Mouse (Mus musculus): ENCODE data around the gene D10Jhu81e. TPM values are rescaled to one million over a fixed set of nuclear protein-coding genes. Genes with fewer than 3 reads are reported as not detected.

Gene D10Jhu81e
- 20.8 and 23.9 TPM in 2 replicates for polyA plus RNA-seq (2015; fragmentation: Nextera tagmentation; extraction: Ambion mirVana)

- 1% methylated on average over 49 of the region's 50 CpGs for whole genome bisulfite sequencing (ENCODE audit: insufficient replicate concordance)
- ATAC-seq = peak; percentile 96
Measured at GRCm38 (mm10) chr10:78169281-78170042, at the start of gene D10Jhu81e. TSS of gene D10Jhu81e (minus strand) at chr10:78169782.

DNA sequence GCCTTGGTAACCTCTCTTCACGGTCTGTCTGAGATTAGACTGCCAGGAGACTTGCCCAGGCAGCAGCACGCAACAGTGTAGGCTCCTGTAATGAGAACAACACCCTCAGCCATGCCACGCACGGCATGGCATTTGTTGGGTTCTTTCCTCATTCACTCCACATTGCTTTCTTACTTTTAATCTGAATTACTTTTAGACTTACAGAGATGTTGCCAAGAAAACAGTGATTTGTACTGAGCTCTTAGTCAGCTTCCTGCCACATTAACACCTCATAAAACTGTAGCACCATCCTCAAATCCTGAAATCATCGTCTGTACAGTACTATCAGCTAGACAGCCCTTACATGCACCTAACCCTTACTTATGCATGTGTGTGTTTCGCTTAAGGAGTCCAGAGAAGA is 49.0 kb upstream of the D10Jhu81e start:
- Histone ChIP-seq H3K27ac (ENCODE audit: low read depth) (no peak overlapping the region), H3K4me2 (ENCODE audit: low read depth, low read length) (no peak overlapping the region), H3K9me3 (ENCODE audit: low read length) (no peaks in the 10 kb centered on the region), H3K9ac (replicated peaks) (no peak overlapping the region), H3K27me3 (ENCODE audit: insufficient read depth, low read length) (no peaks in the 10 kb centered on the region), H3K4me3 (ENCODE audit: low read depth, low read length) (no peak overlapping the region), H3K4me1 (ENCODE audit: insufficient read depth) (peaks cover 13% of the 10 kb centered on the region), H3K36me3 (replicated peaks; ENCODE audit: insufficient read depth, low read length) (peaks cover 85% of the 10 kb centered on the region)
- ATAC-seq (no peak), DNase-seq (no peak)
- WGBS (ENCODE audit: insufficient replicate concordance) = 85% methylated on average over 6 of the region's 6 CpGs
- no peak for TF ChIP-seq CTCF (IDR thresholded peaks at IDR 0.05; ENCODE audit: low read depth)
- TF ChIP-seq EP300 (IDR thresholded peaks at IDR 0.05; ENCODE audit: low read depth) = no peak

More at GRCm38 (mm10) chr10:78169281-78170042, at the start of gene D10Jhu81e:
- Histone ChIP-seq H3K4me2 (ENCODE audit: low read depth, low read length) (peak within 1 kb of the TSS; percentile 92), H3K27ac (ENCODE audit: low read depth) (peak within 1 kb of the TSS; percentile 77), H3K4me3 (ENCODE audit: low read depth, low read length) (peak within 1 kb of the TSS; percentile 79), H3K27me3 (ENCODE audit: insufficient read depth, low read length) (no peaks in the 10 kb centered on the region), H3K36me3 (replicated peaks; ENCODE audit: insufficient read depth, low read length) (peaks cover 47% of the 10 kb centered on the region), H3K4me1 (ENCODE audit: insufficient read depth) (peaks cover 22% of the 10 kb centered on the region), H3K9me3 (ENCODE audit: low read length) (no peaks in the 10 kb centered on the region), H3K9ac (replicated peaks) (peak within 1 kb of the TSS; percentile 82)
- peak; percentile 1; the same call in 1 of the 2 replicates for TF ChIP-seq CTCF (IDR thresholded peaks at IDR 0.05; ENCODE audit: low read depth)
- TF ChIP-seq EP300 (IDR thresholded peaks at IDR 0.05; ENCODE audit: low read depth) = no peak
- DNase-seq = peak; percentile 100

- DNase-seq (peak; percentile 74), ATAC-seq (peak; percentile 100)
- Histone ChIP-seq H3K4me1 (ENCODE audit: insufficient read depth) (peaks cover 13% of the 10 kb centered on the region), H3K4me3 (ENCODE audit: low read depth, low read length) (no peak overlapping the region), H3K9me3 (ENCODE audit: low read length) (no peaks in the 10 kb centered on the region), H3K4me2 (ENCODE audit: low read depth, low read length) (peak overlapping the region; percentile 41), H3K27ac (ENCODE audit: low read depth) (peak overlapping the region; percentile 74), H3K27me3 (ENCODE audit: insufficient read depth, low read length) (no peaks in the 10 kb centered on the region), H3K36me3 (replicated peaks; ENCODE audit: insufficient read depth, low read length) (peaks cover 82% of the 10 kb centered on the region), H3K9ac (replicated peaks) (no peak overlapping the region)
- WGBS (ENCODE audit: insufficient replicate concordance) = 53% methylated on average over 6 of the region's 6 CpGs
- TF ChIP-seq CTCF (IDR thresholded peaks at IDR 0.05; ENCODE audit: low read depth) (no peak), EP300 (IDR thresholded peaks at IDR 0.05; ENCODE audit: low read depth) (peak; percentile 55; the same call in 1 of the 2 replicates)
Measured at GRCm38 (mm10) chr10:78216376-78217083, 46.9 kb upstream of the D10Jhu81e start.

DNA sequence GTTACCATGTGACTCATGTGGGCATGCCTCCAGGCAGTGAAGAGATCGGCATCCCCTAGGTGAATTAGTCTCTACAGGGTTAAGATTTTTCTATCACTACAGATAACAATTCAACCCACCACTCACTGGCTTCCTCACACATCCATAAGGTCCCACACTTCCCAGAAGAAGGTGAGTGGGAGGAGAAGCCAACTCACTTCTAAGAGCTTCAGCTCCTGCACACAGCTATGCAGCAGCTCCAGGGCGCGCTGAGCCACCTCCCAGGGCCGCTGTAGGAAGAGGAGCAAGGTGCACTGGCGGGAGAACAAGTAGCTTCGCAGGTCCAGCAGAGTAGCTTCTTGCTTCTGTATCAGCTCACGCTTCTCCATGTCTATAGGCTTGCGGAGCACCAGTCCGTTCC is 44.8 kb upstream of the D10Jhu81e start:
- no peak for DNase-seq
- Histone ChIP-seq H3K27me3 (ENCODE audit: insufficient read depth, low read length) (no peaks in the 10 kb centered on the region), H3K36me3 (replicated peaks; ENCODE audit: insufficient read depth, low read length) (peaks cover 83% of the 10 kb centered on the region), H3K27ac (ENCODE audit: low read depth) (no peak overlapping the region), H3K4me1 (ENCODE audit: insufficient read depth) (peaks cover 13% of the 10 kb centered on the region), H3K4me3 (ENCODE audit: low read depth, low read length) (no peak overlapping the region), H3K4me2 (ENCODE audit: low read depth, low read length) (no peak overlapping the region), H3K9ac (replicated peaks) (no peak overlapping the region), H3K9me3 (ENCODE audit: low read length) (no peaks in the 10 kb centered on the region)
- TF ChIP-seq CTCF (IDR thresholded peaks at IDR 0.05; ENCODE audit: low read depth) (no peak), EP300 (IDR thresholded peaks at IDR 0.05; ENCODE audit: low read depth) (no peak)
- ATAC-seq = no peak
- WGBS (ENCODE audit: insufficient replicate concordance) = 94% methylated on average over 9 of the region's 9 CpGs

DNA sequence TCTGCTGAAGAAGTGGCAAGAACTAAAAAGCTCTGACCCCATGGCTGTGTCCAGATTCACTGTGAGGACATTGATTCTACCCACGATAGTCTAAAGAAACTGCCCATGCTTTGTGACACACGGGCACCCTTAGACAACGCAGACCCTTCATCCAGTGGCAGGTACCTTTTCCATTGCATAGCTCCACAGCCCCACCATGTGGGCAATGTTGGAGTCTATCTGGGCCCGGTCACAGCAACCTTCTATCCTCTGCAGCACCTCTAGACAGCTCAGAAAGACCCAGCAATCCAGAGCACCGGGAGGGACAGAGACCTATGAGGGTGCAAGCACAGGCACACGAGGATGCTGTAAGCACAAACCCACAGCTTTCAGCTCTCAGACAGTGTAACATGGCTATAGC is 41.7 kb upstream of the D10Jhu81e start:
- H3K4me1 ChIP-seq (ENCODE audit: insufficient read depth) = peaks cover 5% of the 10 kb centered on the region
- H3K9me3 ChIP-seq (ENCODE audit: low read length) = no peaks in the 10 kb centered on the region
- WGBS (ENCODE audit: insufficient replicate concordance) = 66% methylated on average over 6 of the region's 6 CpGs
- no peaks in the 10 kb centered on the region for H3K27me3 ChIP-seq (ENCODE audit: insufficient read depth, low read length)
- H3K4me3 ChIP-seq (ENCODE audit: low read depth, low read length) = no peak overlapping the region
- DNase-seq (peak; percentile 32), ATAC-seq (0 out of 2 replicates have a peak, but pooled peaks have one; percentile 14)
- H3K9ac ChIP-seq (replicated peaks) = no peak overlapping the region
- H3K27ac ChIP-seq (ENCODE audit: low read depth) = no peak overlapping the region
- peaks cover 86% of the 10 kb centered on the region for H3K36me3 ChIP-seq (replicated peaks; ENCODE audit: insufficient read depth, low read length)
- no peak overlapping the region for H3K4me2 ChIP-seq (ENCODE audit: low read depth, low read length)
- TF ChIP-seq CTCF (IDR thresholded peaks at IDR 0.05; ENCODE audit: low read depth) = peak; percentile 66
- TF ChIP-seq EP300 (IDR thresholded peaks at IDR 0.05; ENCODE audit: low read depth) = no peak

DNA sequence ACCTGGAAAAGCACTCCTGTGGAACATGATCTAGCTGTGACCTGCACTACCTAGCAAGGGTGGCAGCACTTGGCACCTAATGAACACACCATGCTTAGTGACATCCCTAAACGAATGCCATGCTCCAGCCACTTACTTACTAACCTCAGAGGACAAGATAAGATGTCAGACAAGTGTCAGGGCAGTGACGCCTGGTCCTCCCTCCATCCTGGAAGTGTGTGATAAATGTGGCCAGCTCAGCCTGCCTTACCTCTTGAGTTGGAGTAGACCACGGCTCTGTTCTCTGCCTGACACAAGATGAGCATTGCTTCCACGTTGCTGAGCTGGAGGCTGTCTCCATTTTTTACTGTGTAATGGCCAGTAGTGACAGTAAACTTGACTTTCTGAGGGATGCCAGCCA is 31.6 kb upstream of the D10Jhu81e start:
- Histone ChIP-seq H3K9ac (replicated peaks) (no peak overlapping the region), H3K9me3 (ENCODE audit: low read length) (no peaks in the 10 kb centered on the region), H3K36me3 (replicated peaks; ENCODE audit: insufficient read depth, low read length) (peaks cover 91% of the 10 kb centered on the region), H3K4me1 (ENCODE audit: insufficient read depth) (no peaks in the 10 kb centered on the region), H3K27me3 (ENCODE audit: insufficient read depth, low read length) (no peaks in the 10 kb centered on the region), H3K27ac (ENCODE audit: low read depth) (no peak overlapping the region), H3K4me2 (ENCODE audit: low read depth, low read length) (no peak overlapping the region), H3K4me3 (ENCODE audit: low read depth, low read length) (no peak overlapping the region)
- 57% methylated on average over 4 of the region's 4 CpGs for WGBS (ENCODE audit: insufficient replicate concordance)
- DNase-seq (no peak), ATAC-seq (no peak)
- TF ChIP-seq CTCF (IDR thresholded peaks at IDR 0.05; ENCODE audit: low read depth) (no peak), EP300 (IDR thresholded peaks at IDR 0.05; ENCODE audit: low read depth) (no peak)
